Mouse (Mus musculus) CD4-positive helper T cell, adult 2 months (primary cell): Measurements from ENCODE around the gene Plau.

Experiments used
- DNase-seq: peaks from one replicate; pipeline ENCODE4 v3.0.0-alpha.2; 2012; ENCODE audit warnings: low read depth, missing footprints, low spot score

Gene Plau

DNA sequence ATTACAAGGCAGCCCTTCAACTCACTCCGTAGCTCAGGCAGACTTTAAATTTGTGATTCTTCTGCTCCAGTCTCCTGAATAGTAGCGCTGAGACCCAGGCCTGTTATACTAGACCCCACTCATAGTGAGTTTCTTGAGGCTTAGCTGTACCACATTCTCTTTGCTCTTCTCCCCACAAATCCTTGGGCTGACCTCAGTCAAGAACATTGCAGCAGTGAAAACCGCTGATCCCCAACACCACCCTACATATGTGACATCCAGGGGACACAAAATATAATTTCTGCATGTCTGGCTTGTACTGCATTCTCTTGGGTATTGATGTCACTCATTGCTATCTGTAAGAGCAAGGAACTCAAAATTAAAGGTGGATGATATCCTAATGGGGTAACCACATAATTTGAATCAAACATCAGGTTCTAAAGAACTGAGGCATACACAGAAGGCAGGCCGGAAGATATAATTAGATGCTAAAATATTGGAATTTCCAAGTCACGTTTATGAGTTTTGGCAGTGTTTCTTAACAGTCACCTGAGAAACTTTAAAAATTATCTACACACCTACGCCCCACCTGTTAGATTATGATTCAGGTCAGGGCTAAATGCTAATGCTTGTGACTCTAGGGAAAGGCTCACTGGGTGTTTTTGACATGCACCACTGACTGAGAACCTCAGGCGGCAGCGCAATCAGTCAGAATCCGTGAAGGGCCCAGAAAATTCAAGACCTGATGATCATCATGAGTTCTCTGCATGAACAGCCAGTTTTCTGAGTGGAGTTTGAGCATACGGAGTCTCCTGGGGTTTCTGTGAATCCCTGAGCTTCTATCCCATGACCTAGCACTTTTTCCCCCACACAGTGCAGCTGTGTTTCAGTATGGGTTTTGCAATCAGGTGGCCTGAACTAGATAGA, 8.5 kb downstream of the Plau start:
- DNase-seq: no peak

DNA sequence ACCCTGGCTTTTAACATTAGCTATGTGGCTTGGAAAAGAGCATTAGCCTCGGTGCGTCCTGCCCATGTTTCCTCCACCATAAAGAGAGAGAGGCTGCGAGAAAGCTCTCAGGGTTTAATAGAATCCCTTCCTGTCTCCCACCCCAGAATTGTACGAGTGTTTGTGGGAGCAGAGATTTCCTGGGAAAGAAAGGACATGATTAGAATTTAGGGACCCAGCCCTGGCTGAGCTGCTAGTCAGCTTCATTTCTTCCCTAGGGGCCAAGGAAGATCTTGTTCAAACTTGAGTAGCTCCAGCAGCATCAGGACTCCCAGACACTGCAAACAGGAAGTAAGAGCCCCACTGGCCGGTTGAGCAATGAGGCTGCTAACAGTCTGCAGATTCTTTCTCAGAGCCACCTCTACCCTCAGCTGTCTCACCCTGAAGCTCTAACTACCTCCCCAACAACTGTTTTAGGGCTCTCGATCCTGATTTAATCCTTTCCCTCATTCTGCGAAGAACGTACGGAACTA, 9.2 kb downstream of the Plau start:
- peak; percentile 35 for DNase-seq

DNA sequence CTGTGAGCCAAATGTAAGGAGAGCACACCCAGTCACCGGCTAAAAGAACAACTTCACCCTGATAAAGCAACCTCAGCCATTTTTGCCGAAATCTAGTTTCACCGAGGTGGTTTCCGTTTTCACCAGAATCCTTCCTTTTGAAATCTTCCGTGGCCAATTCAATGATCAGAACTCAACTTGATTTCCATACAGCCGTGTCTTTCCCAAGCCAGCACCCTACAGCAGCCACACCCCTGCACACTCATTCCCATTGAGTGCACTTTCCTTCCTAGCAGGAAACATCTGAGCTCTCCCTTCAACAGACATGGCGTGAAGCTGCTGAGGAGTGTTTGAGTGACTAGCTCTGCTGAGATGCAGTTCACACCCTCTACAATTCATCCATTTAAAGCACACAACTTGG, 9.8 kb downstream of the Plau start:
- DNase-seq: peak; percentile 22

DNA sequence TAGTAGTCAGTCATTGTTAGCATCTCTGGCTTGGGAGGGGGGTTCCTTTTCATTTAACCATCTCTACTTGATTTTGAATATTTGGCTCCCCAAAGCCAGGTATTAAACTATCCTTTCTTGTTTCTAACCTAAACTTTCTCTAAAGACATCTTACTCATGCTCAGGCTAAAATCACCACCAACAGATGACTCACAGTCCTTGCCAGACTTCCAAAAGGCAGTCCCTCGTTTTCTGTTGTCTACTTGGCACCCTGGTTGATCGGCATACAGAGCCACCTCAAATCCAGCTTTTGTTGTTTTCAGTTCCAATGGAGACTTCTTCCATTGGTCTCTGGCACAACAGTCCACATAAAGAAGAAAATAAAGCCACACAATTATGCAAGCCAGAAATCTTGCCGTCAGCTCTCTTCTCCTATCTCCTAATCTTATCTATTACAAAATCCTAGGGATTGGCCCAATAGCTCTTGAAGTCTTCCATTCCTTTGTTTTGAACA, 11.2 kb downstream of the Plau start:
- DNase-seq: no peak

DNA sequence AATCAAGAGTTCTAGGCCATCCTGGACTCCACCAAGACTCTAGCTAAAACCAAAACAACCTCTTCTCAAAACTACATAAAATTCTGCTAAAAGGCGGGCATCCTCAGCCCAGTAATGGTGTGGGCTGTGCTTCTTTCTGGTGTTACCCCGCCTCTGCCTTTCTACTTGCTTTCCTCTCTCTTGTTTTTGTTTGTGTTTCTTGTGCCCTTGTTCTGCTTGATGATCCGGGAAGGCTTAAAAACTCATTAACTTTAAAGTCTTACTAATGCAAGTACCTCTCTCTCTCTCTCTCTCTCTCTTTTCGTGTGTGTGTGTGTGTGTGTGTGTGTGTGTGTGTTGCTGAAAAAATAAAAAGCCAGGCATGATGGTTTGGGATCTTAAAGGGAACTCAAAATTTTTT, 13.3 kb downstream of the Plau start:
- DNase-seq: no peak

DNA sequence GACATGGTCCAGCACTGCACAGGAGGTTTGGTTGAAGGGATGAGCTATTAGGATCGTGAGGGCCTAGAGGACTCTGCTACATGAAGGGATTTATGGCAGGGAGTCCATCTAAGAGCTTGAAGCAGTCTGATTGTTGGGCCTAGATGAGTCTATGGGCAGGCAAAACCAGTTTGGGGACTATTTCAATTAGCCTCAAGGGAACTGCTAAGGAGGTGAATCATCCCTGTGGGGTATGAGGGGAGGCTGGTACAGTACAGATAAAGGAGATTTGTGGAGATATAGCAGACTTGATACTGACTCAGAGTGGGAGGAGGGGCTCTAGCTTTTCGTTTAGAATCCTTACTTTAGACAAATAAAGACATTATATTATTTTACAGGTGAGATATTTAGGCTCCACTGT, 14.0 kb downstream of the Plau start:
- DNase-seq: no peak

DNA sequence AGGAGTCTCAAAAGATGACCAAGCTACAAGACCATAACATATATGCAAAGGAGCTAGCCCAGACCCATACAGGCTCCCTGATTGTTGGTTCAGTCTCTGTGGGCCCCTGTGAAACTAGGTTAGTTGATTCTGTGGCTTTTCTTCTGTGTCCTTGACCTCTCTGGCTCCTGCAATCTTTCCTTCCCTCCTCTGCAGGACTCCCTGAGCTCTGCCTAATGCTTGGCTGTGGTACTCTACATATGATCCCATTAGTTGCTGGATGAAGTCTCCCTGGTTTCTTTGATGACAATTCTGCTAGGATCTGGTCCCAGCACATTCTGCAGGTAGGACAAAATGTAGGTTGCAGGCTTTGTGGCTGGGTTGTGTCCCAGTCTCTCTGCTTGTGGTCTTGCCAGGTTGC, 15.3 kb downstream of the Plau start:
- DNase-seq: no peak

GRCm38 (mm10) chr14:20861152-20861551, 24.7 kb downstream of the Plau start:
- DNase-seq: no peak

DNA sequence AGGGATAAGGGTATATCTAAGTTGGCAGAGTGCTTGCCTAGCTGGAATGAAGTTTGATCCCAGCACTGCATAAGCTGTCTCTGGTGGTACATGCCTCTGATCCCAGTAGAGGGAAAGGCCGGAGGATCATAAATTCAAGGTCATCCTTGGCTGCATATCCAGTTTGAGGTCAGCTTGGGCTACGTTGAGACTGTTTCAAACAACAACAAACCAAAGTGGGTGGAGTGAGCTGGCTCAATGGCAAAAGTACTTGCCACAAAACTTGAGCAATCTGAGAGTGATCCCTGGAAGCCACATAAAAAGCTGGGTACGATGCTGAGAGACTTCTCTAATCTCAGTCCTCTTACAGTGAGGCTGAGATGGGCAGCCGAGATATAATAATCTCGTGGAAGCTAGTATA, 25.1 kb downstream of the Plau start:
- DNase-seq: no peak

GRCm38 (mm10) chr14:20863306-20864065, 27.0 kb downstream of the Plau start:
- no peak for DNase-seq

DNA sequence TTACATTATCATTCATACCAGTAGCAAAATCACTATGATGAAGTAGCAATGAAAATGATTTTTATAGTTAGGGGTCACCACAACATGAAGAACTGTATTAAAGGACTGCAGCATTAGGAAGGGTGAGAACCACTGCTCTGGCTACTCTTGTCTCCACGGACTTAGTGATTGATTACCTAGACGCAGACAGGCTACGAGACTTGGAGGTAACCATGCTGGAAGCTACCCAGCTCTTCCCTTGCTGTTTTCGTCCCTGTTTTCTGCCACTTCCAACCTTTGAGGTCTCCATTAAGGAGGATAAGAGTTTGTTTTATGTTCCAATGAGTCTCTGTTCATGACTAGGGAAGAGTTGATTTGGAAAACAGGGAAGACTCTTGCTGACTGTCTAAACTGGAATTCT, 27.7 kb downstream of the Plau start:
- no peak for DNase-seq

DNA sequence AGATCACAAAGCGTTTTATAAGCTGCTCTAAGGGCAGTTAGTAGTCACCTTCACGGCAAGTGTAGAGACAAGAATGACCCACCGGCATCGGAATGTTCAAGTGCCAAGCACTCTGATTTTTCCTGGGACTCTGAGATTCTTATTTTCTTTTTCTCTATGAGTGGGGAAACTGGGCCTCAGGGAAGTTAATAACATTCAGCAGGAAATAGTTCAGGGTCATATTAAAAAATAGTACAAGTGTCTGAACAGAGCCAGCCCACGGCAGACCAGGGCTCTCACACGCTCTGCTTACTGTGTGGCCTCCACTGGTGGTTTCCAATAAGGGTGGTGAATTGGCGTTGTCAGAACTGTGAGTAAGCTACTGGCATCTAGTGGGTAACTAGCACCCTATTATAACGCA, 29.1 kb downstream of the Plau start:
- DNase-seq: no peak

GRCm38 (mm10) chr14:20866365-20866764, 29.9 kb downstream of the Plau start:
- no peak for DNase-seq

GRCm38 (mm10) chr14:20870110-20870509, 33.6 kb downstream of the Plau start:
- DNase-seq: no peak

GRCm38 (mm10) chr14:20871495-20871894, 35.0 kb downstream of the Plau start:
- DNase-seq: no peak

- peak; percentile 72 for DNase-seq
Measured at GRCm38 (mm10) chr14:20873307-20873706, 36.8 kb downstream of the Plau start.

- no peak for DNase-seq
Measured at GRCm38 (mm10) chr14:20873931-20874330, 37.5 kb downstream of the Plau start.

DNA sequence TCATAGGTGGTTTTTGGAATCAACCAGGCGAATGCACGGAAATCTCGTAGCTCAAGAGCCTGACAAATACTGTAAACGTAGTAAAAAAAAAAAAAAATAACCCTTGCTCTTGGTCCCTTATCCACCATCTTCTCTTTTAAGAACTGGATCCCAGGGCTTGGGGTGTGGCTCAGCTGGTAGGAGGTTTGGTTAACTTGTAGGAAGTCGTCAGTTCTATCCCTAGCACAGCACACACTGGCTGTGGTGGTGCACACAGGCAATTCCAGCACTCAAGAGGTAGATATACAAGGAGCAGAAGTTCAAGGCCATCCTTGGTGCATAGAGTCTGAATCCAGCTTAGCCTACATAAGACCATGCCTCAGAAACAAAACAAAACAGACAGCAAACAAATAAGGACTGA, 48.2 kb downstream of the Plau start:
- DNase-seq: no peak

DNA sequence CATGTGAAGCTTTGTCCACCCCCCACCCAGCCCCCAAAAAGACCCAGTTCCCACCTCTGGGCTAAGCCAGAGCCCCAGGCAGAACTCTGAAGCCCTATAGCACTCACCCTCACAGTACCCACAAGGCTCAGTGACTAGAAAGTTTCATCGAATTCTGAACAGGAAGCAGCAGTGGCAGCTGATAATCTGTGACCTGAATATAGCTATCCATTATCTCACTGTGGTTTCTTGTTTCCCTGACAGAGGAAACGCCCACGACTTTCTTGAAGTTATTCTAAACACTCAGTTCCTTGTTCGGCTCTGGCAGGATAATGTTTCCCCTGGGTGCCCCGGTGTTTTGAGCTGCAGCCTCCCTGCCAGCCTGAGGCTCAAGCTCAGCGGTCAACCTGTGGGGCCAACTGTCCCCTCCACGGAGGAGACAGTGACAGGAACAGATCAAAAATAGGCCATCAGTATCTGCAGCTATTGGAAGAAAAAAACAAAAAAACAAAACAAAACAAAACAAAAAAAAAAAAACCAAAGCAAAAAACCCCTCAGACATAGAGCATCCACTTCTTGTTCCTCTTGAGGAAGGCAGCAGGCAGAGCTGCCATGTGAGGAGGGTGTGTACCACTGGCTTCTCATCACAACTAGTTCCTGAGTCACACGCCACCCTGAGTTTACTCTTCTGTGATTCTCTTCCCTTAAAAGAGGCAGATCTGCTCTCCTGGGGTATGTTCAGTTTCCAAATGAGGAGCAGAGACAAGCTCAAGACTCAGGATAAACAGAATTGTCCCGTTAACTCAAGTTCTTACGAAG, 48.8 kb downstream of the Plau start:
- peak; percentile 88 for DNase-seq

- peak; percentile 68 for DNase-seq
Measured at GRCm38 (mm10) chr14:20886266-20886665, 49.8 kb downstream of the Plau start.

DNA sequence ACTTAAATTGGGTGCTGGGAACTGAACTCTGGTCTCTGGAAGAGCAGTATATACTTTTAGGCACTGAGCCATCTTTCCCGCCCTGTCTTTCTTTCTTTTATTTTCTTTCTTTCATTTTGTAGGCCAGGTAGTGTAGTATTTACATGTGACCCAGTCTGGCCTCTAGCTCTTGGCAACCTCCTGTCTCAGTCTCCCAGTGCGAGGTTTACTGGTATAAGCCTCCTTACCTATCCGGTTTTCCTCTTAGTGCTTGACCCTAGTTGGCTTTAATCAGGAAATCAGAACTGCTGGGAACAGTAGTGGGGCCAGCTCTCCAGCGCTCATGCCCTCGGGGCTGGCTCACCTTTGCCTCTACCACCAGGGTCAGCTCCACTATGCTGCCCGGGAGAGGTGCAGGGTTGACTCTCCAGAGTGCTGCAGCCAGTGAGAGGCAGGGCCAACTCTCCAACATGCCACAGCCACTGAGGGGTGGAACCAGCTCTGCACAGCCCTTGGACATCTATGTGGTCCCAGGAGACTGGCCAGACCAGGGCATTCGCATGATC, 51.2 kb downstream of the Plau start:
- no peak for DNase-seq
